Mouse (Mus musculus) lung, postnatal 4 days (tissue): Measurements from ENCODE around the gene Prkaa2.

Source experiments
- DNase-seq, 2 experiments: peaks; one replicate each; pipeline ENCODE4 v3.0.0; 2021

Prkaa2 gene

DNA sequence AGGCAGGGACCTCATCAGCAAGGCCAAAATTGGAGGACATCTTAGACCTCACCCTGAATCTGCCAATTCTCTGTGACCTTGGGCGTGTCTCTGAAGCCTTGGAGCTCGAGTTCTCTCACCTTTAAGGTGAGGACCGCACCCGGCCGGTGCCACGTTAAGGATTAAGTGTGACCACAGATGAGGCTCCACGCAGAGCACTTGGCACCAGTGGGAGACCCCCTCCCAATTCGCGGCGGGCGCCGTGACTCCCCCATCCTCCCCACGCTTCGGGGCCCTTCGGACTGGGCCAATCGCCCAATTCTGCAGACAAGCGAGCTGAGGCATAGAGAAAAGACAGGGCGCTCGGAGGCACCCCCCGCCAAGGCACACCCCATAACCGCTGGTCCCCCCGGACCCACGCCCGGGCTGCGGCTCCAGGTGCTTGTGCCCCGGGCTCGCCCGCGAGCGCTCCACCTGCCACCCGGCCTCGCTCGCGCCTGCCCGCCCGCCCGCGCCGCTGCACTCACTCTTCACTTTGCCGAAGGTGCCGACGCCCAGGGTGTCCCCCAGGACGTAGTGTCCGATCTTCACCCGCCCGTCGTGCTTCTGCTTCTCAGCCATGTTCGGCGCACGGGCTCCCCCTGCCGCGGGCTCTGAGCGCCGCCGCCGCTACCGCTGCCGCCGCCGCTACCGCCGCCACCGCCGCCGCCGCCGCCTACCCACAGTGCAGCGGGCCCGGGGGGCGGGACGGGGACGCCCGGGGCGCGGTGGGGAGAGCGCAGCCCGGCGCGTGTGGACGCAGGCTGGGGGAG, at the start of gene Prkaa2:
TSS of gene Prkaa2 (minus strand) at position 692 of the 791 bp plus-strand sequence.
- DNase-seq = peak; percentile 81 to 86

DNA sequence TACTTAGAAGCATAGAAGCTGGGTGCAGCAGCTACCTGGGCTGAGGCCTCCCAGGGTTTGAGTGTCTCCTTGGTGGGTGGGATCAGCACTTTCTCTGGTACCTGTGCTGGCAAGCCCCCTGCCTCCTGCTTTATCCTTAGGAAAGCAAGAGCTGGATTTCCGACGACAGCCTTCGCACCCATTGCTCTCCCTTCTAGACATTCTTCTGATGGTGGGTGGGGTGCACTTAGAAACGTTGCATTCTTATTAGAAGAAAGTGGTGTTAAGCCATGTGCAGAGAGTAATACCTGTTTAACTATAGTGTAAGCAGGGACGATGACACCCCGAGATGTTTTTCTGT, 49.8 kb upstream of the Prkaa2 start:
- DNase-seq = no peak

DNA sequence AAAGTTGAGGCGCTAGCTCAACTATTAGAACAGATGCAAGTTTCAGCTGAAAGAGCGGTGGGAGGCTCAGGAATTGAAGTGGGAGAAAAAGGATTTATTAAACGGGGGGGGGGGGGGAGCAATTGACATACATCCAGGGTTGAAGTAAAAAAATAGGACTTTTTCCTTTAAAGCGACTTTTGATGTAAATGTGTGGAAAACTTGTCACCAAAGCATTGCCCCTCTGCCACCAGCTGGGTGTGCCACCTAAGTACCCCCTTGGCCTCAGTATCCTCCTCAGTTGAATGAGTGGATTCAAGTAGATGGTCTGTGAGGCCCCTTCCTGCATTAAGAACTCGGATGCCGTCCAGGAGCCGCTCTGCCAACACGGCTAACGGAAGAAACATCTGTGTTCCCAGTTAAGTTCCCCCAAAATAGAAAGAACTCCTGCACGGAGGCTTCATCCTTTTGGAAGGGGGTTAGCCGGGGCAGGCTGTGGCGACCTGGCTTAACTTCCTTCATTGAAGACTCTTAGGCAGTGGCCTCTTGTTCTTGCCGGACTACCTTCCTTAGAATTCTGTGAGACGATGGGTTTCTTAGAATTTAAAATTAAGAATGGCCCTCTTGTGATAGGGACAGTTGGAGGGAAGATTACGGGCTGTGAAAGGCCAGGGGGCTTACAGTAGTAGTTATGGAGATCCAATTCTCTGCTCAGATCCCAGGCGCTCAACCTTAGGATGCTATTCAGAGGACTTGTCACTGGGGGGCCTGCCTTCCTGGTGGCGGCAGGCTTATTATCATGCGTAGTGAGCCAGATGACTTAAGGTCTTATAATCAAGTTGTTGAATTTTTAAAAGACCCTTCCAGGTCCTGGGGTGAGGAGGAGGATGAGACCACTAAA, 49.2 kb upstream of the Prkaa2 start:
- DNase-seq = peak in 1 of 2 experiments; percentile 43

DNA sequence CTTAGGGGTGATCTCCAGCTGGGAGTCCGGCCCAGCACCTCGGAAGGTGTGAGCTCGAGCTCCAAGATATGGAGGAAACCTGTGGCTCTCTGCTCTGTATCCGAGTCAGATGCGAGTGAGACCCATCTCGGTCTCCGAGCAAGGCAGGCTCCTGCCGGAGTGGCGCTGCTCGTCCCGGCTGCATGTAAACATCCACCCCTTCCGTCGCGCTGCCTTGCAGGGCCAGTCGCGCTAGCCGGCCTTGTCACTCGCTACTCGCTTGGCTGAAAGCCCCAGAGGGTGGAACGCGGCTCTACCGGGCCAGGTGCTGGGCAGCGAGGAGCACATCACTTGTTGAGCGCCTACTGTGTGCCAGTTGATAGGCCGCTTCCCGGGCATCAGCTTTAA, 48.5 kb upstream of the Prkaa2 start:
- peak; percentile 85 to 88 for DNase-seq

DNA sequence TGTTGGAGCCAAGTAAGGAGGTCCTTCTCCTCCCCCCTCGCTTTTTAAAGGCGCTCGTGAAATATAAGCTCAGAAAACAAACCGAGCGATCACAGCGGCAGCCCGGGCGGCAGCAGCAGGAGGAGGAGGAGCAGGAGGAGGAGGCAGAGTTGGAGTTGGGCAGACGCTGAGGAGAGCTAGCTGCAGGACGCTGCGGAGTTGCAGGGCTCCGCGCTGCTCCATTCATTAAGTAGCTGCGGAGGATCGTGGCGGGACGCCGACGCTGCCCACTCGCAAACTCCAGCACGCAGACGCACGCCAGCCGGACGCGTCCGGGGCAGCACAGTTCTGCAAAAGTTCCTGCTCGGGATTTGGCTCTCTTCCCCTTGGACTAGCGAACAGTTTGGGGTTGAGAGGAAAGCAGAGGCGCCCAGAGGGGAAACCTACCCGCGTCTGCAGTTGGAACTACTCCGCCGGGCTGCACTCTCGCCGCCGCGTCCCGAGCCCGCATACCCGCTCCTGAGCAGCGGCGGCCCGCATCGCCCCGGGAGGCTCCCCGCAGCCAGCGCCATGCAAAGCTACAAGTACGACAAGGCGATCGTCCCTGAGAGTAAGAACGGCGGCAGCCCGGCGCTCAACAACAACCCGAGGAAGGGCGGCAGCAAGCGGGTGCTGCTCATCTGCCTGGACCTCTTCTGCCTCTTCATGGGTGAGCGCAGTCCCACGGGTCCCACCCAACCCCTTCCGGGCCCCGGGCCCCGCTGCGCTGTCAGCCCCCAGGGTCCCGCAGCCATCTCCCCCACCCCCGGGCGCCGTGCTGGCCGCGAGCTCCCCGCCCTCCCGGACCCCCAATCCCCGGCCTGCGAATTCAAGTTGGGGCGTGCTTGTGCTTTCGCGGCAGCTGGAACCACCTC, 47.8 kb upstream of the Prkaa2 start, which contains the start of gene Plpp3:
TSS of gene Plpp3 (plus strand) at position 72 of the 893 bp plus-strand sequence.
- peak; percentile 85 to 92 for DNase-seq

DNA sequence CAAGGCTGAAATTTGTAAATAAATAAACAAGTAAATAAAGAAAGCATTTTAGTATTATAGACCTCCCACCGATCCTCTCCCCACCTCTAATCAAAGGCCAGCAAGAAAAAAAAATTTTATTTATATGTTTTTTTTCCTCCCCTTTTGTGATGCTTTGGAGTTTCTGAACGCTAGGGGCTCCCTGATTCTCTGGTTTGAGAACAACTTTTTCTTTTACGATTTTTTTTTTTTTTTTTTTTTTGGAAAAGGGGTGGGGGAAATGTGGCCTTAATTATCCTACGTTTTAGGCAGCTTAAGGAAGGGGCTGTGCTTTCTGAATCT, 47.2 kb upstream of the Prkaa2 start:
- DNase-seq = no peak

DNA sequence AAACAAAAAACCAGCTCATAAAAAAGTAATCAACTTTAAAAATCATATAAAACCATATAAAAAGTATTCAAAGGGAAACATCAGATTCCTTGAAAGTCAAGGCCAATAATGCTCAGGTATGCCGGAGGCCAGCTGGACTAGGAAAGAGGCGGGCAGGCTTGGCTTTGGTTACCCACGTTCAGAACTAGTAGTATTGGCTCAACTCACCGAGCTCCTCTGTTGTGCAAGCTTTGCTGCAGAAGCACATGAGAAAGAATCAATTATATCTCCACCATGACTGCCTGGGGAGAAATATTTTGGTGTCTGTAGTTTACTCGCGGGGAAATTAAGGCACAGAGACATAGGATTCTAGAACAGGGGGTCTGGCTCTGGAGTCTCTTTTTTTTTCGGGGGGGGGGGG, 46.6 kb upstream of the Prkaa2 start:
- DNase-seq = no peak

DNA sequence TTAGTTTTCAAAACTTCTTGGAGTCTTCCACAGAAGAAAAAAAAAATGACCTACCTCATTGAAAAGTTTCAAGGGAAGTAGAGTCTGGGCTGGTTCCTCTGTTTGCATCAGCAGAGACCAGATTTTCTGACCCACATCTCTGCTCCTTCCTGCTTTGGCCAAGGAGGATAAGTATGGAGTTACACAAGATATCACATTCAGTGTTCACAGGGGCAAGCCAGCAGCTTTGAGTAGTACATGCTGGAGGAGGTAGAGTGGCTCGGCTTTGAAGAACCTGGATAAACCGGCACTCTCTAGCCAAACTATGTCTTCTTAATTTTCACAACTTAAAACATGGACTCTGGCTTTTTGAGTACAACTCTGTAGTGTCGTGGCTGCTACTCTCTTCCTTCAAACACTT, 43.5 kb upstream of the Prkaa2 start:
- DNase-seq = no peak

DNA sequence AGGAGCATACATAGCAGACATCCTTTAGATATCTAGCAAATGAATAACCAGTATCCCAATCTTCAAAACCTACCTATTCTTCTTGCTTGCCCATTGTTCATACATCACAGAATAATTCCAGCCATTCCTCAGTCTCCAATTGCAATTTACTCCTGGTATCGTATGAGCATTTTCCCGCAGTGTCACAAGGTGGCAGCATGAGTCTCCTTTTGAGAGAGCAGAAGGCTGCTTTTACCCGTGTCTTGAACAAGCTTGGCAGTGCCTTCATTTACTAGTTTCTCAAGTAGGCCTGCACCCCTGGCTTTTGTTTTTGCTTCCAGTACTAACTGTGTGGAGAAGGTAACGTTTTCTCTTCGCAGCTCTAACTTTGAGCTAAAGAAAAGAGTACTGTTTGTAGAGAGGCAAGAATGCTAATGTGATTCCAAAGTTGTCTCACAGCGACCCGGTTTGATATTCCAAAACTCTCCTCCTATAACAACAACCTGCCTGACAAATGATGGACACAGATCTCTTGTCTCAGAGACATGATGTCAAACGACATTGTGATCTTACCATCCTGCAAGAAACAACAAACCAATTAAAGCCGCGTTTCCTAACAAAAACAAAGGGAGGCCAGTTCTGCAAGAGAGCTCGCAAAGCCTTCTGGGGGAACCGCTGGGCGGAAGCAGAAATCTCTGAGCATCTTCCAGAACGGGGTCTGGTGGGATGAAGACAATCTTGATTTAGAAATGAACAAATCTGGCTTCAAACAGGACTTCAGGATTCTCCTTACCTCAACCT, 42.4 kb upstream of the Prkaa2 start:
- peak; percentile 64 to 81 for DNase-seq

DNA sequence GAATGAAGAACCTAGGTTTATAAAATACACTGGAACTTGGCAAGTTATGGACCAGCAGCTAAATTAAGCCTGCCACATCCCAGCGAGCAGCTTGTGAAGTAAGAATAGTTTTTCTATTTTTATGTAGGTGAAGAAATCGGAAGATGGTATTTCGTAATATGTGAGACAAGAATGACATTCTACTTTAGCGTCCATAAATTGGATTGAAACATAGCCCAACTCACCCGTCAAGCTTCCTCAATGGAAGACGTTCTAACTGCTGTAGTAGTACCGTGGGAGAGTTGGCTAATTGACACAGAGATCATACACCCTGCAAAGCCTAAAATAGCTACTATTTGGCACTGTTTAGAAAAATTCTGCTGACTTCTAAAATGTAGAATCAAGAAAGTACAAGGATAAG, 39.8 kb upstream of the Prkaa2 start:
- DNase-seq = no peak

DNA sequence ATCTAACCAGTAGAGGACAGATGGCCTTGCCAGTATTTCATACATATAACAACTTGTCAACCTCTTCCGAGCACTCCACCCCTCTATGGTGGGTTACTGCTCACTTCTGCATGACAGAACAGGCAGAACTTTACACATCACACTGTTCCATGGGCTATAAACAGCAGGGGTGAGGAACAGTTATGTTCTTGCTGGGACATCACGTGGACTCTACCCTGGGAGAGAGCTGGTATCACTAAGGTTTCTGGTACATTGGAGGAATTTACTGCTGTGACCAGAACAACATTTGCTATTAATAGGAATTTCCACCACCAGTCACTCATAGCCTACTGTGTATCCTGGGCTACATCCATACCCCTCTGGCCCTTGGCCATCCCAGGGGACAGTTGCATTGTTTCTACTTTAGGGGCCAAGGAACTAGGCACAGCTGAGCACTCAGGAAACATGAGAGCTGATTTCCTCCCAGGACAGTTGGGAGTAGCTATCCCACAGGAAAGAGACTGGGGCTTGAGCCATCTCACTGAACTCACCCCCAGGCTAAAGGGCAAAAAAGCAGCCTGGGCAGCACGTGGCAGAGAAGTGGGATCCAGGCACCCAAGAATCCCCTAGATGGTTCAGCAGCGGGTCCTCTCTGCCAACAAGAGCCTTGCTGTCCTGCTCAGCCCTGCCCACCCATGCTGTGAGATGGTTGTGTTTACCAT, 23.8 kb upstream of the Prkaa2 start:
- DNase-seq = no peak

DNA sequence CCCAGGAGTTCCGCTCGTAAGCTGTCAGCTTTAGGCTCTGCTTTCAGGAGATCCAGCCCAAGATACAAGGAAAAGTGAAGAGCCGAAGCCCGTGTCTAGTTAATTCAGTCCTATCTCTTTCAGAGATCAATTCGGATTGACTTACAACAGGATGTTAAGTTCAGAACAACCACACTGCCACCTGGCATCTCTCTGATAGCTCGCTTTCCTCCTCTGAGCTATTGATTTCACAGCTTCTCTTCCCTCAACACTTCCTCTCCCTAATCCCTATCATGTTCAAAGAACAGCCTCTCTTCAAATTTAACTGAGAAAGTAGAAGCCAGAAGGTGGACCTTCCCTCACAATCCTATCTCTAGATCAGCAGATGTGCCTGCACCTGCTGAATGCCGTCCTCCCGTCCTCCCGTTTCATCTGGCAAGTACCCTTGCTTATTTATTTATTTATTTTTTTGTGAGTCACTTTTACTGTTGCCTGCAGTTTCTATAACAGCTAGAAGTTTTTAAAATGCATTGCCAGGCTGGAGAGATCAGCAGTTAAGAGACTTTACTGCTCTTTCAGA, 22.1 kb upstream of the Prkaa2 start:
- no peak for DNase-seq

DNA sequence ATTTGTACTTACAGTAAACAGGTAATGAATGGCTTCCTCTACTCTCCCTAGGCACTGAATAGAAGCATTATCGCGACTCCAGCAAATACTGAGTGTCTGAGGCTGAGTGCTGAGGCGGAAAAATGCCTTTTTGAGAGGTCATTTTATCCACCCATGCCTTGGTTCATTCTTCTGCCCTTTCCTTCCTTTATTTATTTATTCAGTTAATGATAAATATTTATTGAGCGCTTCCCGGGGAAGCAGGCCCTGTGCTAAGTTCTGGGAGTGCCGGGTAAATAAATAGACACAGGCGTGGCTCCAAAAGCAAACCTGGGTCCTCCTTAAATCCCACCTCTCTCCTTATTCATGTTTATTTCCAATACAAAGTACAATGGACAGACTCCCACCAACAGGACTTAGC, 19.5 kb upstream of the Prkaa2 start:
- peak in 1 of 2 experiments; percentile 27 for DNase-seq

DNA sequence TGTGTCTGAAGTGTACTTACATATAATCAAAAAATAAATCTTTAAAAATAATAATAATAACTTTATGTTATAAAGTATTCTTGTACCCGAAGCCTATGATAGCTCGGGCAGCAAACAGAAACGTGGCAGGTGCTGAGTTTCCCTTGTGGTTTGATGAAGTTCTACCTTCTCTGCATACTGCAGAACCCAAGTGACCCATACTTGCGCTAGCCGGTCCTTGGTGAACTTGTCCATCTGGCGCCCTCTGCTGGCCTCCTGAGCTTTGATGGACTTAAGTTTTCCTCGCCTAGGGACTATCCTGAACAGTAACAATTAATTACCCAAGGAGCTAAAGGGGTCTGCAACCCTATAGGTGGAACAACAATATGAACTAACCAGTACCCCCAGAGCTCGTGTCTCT, 12.7 kb upstream of the Prkaa2 start:
- DNase-seq = peak; percentile 63 to 73

DNA sequence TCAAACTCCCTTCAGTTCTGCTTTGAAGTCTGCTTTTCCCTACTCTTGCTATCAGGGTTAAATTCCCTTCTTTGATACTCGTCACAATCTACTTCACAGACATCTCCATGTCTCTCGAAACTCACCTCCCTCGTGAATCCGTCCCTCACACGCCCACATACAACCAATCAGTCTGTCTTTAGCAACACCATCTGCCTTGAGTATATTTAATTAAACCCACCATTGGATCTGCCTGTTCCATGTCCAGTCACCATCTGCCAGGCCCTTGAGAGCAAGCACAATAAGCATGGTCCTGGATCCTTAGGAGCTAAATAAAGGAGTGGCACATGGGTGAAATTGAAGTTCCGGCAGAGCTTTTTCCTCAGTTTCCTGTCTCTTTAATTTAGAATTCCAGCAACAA, 11.4 kb upstream of the Prkaa2 start:
- no peak for DNase-seq

DNA sequence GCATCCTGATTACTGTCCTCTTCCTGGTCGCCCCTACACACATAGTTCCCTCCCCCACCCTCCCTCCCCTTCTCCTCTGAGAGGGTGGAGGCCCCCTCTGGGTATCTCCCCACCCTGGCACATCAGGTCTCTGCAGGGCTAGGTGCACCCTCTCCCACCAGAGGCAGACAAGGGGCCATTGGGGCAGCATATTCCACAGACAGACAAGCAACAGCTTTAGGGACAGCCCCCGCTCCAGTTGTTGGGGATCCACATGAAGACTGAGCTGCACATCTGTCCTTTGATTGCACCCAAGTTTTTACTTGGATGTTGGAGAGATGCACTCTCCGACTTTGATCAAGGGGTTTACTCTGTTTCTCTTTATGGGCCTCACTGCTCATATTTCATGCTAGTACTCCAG, 3.8 kb upstream of the Prkaa2 start:
- DNase-seq = no peak

DNA sequence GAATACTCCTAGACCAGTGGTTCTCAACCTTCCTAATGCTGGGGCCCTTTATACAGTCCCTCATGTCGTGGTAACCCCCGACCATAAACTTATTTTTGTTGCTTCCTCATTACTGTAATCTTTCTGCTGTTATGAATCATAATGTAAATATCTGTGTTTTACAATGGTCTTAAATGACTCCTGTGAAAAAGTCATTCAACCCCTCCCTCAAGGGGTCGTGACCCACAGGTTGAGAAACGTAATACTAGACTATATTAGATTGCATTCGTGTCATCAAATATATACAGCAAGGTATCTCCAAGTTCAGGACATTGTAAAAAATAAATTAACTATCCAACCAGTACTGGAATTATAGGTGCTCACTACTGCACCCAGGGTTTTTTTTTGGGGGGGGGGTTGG, 3.4 kb upstream of the Prkaa2 start:
- DNase-seq = no peak

DNA sequence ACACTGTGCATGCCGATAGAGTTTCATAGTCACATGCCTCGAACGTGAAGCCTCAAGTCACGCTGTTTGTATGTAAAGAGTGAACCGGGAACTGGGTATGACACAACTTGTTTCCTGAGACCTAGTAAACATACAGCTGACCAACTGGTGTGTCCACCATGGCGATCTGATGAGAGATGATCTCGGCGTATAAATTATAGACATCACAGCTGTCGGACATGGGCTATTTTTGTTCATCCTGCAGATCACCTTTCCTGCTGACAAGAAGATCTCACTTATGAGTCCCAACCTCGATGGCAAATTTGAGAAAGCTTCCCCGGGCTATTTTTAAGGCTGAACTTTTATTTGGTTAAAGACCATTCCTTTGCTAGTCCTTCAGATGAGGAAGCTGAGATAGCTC, 2.1 kb upstream of the Prkaa2 start:
- no peak for DNase-seq

DNA sequence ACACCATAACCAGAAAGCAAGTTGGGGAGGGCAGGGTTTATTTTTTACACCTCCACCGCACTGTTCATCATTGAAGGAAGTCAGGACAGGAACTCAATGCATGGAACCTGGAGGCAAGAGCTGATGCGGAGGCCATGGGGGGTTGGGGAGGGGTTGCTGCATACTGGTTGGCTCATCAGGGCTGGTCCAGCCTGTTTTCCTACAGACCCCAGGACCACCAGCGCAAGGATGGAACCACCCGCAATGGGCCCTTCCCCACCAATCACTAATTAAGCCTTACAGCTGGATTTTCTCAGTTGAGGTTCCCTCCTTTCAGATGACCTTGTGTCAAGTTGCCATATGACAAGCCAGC, 970 bp upstream of the Prkaa2 start:
- no peak for DNase-seq

DNA sequence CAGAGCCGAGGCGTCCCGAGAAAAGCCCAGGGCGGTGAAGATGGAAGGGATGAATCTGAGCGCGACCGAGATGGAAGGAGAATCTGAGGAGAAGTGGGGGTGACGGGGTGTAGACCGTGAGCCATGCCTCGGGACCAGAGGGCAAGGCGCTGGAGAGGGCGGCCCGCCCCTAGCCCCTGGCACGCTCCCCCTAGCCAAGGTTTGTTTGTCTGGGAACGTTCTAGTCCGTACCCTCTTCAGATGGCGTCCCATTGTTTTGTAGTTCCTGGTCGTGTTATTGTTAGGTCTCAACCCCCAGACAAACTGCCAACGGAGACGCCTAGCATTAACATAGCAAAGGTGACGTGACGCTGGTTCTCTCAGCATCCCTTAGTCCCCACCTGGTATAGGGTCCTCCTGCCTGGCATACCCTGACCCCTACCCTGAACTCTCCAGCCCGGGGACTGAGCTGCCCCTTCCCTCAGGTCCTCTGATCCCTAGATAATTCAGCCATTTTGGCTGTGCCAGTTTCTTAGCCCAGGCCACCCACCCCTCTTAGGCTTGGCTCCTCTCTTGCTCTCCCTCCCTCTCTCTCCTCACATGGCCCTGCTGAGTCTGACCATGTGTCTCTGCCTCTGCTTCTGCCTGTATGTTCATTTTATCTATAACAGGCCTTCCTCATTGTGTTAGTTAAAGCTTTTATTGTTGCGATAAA, 447 bp upstream of the Prkaa2 start:
- peak in 1 of 2 experiments; percentile 22 for DNase-seq

DNA sequence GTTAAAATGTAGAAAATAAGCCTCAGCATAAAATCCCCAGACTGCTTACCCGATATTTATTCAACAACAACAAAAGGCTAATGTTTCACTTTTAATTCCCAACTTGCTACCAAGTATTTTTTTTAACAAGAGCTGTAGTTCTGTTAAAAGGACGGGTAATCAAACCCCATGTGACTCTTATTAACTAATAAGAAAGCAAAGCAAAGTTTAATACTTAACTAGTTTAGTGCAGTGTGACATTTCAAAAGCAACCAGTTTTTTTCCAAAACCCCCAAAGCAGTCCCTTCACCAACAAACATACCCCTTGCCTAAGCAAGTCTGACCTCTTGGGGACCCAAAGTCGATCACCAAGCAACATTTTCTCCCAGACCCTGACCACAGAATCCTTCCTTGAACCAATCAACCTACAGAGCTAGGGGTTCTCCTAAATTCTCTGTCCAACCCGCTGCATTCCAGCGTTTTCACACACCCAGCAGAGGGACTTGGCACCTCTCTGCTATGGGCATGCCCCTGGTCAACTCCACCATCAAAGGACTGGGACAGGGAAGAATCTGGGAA, 970 bp downstream of the Prkaa2 start:
- DNase-seq = peak; percentile 9 to 24
